Mouse (Mus musculus) heart, adult 10 weeks (tissue): ENCODE data around the gene Ankle2. TPM values are rescaled to one million over a fixed set of nuclear protein-coding genes. Genes with fewer than 3 reads are reported as not detected.

ENCODE experiments used
- polyA plus RNA-seq: library from polyadenylated mRNA; stranded (reverse); fragments of 350-450 nt; fragmentation: Illumina TruSeq; extraction: RNeasy Lipid Tissue Mini Kit (QIAGEN cat#74804); gene quantifications from one replicate; pipeline ENCODE4 v1.2.3, GENCODE M21; 2014; ENCODE audit warnings: low read depth, low replicate concordance

The Ankle2 gene
- polyA plus RNA-seq = 18.6 TPM

DNA sequence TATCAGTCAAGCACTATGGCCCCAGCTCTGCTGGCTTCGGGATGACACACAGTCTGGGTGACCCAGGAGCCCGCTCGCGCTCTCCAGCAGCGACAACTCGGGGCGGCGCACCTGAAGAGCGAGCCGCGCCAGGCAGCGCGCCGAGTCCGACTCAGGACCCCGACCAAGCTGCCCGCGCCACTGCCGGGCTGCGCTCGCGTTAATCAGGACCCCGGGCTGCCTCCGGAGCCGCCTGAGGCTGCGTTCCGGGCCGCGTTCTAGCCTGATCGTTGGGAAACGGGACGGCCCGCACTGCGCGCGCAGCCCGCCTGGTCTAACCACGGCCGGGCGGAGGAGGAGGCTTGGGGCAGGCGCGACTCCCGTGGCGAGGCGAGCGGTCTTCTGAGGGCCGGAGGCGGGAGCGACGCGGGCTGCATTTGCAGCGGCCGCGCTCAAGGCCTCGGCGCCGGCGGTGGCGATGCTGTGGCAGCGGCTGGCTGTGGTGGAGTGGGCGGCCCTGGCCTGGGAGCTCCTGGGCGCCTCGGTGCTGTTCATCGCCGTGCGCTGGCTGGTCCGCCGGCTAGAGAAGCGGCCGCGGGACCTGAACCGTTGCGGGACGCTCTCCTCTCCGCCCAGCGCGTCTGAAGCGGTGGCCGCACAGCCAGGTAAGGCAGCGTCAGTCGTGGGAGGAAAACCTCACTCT is at the start of gene Ankle2:
Ankle2 (plus strand) TSS at position 225 of the 682 bp plus-strand sequence.

DNA sequence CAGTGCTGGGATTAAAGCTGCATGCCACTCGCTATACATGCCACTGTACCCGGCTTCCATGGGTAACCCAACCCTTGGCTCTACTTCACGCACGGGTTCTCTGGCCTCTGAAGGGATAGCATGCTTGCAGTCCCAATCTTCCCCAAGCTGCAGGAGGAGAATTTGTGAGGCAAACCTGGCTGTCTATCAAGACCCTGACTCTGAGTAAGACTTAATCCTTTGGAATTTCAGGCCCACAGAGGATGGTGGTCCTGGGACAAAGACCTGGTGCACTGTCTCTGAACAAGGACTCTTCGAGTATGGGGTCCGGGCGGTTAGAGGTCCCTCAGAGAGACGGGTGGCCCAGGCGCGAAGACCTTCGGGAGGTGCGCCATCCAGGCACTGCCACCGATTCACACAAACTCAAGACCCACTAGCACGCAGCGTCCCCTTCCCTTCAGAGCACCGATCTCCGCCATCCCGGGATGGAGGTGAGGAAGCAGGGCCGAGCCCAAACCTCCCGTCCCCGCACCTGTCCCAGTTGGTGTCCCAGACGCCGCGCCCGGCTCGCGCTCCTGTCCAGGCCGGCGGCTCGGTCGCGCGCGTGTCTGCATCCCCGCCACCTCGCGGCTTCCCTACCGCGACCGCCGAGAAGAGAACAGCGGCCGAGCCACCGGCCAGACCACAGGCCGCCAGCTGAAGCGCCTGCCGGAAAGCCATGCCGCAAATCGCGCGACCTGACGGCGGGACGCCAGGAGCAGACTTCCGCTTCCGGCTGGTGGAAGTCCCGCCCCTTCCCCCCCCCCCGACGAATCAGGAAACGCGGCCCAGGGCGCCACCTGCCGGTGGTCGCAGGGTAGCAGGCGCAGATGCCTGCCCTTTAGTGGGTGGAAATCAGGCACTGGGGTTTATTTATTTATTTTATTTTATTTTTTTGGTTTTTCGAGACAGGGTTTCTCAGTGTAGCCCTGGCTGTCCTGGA is 38.6 kb downstream of the Ankle2 start, which contains the start of gene Pgam5:
Pgam5 (minus strand) TSS at position 773 of the 961 bp plus-strand sequence.

DNA sequence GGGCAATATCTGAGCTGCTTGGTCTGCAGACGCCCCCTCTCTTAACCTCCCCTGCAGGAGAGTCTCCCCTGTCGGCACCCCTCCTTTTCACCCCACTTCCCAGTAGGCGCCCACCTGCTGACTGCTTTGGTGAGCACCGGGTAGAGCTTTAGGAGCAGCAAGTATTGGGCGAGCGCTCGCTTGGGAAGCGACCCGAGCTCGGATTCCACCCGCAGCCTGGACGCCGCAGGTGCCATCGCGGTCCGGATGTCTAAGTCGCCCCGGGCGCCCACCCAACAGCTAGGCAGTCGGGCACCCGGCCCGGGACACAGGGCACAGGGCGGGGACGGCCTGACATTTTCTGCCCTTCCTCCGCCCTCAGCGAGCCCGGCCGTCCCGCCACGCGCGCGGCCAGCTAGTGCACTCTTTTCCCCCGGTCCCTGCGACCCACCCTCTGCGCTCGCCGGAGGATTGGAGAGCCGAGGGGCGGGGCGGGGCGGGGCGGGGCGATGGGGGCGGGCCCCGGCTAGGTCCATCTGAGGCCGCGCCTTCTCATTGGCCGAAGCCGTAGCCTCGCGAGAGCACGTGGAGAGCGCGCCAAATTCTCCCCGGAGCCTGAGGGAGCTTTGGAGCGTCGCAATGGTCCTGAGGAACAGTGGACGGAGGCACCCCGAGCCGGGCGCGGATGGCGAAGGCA is 55.1 kb downstream of the Ankle2 start, which contains the start of the genes Pxmp2 and Pole:
Pxmp2 (minus strand) TSS at position 417 of the 676 bp plus-strand sequence.
Pole (plus strand) TSS at position 537 of the 676 bp plus-strand sequence.

Other genes starting within 250 kb of the Ankle2 start
- gene Zfp932, start 234.5 kb upstream of the Ankle2 start, polyA plus RNA-seq = 11.9 TPM
- gene Gm17655, start 158.5 kb upstream of the Ankle2 start, polyA plus RNA-seq = 1.6 TPM
- not detected for gene Gm35315, start 136.6 kb upstream of the Ankle2 start, polyA plus RNA-seq
- gene Plcxd1, start 131.0 kb upstream of the Ankle2 start, polyA plus RNA-seq = not detected
- 13.6 TPM for gene Gtpbp6, start 122.8 kb upstream of the Ankle2 start, polyA plus RNA-seq
- gene Zfp605, start 120.9 kb upstream of the Ankle2 start, polyA plus RNA-seq = 3.2 TPM
- 16.6 TPM for gene Chfr, start 95.2 kb upstream of the Ankle2 start, polyA plus RNA-seq
- 30.0 TPM for gene Golga3, start 54.3 kb upstream of the Ankle2 start, polyA plus RNA-seq
- gene Pgam5, start 38.9 kb downstream of the Ankle2 start, polyA plus RNA-seq = 37.2 TPM
- 140 TPM for gene Pxmp2, start 55.2 kb downstream of the Ankle2 start, polyA plus RNA-seq
- gene Pole, start 55.3 kb downstream of the Ankle2 start, polyA plus RNA-seq = 2.2 TPM
- not detected for gene P2rx2, start 112.2 kb downstream of the Ankle2 start, polyA plus RNA-seq
- not detected for gene Lrcol1, start 113.7 kb downstream of the Ankle2 start, polyA plus RNA-seq
- gene Fbrsl1, start 217.5 kb downstream of the Ankle2 start, polyA plus RNA-seq = 39.7 TPM